Mouse (Mus musculus) B cell, adult 67 days (primary cell): ENCODE measurements around the gene Bcl2a1c. TPM values are rescaled to one million over a fixed set of nuclear protein-coding genes. Genes with fewer than 3 reads are reported as not detected.

ENCODE experiments used
- total RNA-seq, 2 experiments: library from RNA; stranded (reverse); gene quantifications; 4 replicates each; pipeline ENCODE4 v1.2.4; 2023

The Bcl2a1c gene
- total RNA-seq = 1 to 10 TPM in 1 of 2 experiments, not detected in 1; 1.5 TPM

DNA sequence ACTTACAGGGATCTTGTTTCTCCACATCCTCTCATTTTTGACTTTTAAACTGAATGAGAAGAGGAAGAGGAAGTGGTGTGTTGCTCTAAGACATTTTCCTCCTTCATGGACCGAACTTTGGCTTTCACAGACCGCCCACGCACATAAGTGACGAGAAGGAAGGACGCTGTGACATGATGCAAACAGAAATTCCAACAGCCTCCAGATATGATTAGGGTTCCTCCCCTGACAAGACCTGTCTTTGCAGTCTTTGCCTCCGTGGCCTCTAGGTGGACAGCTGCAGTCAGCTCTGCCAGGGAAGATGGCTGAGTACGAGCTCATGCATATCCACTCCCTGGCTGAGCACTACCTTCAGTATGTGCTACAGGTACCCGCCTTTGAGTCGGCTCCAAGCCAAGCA, at the start of gene Bcl2a1c:
Bcl2a1c (plus strand) TSS at position 281 of the 400 bp plus-strand sequence.

Other genes with a start within 250 kb of the Bcl2a1c start
- gene Crtap, start 60.5 kb downstream of the Bcl2a1c start, total RNA-seq = 10 to 100 TPM in 1 of 2 experiments, 1 to 10 TPM in 1; 8.6 to 11.3 TPM
- gene Glb1, start 70.9 kb downstream of the Bcl2a1c start, total RNA-seq = 10 to 100 TPM; 24.3 to 26.6 TPM
- gene Tmppe, start 71.0 kb downstream of the Bcl2a1c start, total RNA-seq = 10 to 100 TPM; 12.4 to 15.4 TPM
- not detected for gene Ccr4, start 174.8 kb downstream of the Bcl2a1c start, total RNA-seq
- not detected for gene C130032M10Rik, start 185.6 kb downstream of the Bcl2a1c start, total RNA-seq
- not detected for gene Trim71, start 234.2 kb downstream of the Bcl2a1c start, total RNA-seq